Mouse (Mus musculus): ENCODE data around the gene Tmem135.
"Not testable (repeated sequence)": the region's sequence is repeated elsewhere in the genome, so short reads cannot be mapped to it uniquely, and the experiment has no call there.

DNA sequence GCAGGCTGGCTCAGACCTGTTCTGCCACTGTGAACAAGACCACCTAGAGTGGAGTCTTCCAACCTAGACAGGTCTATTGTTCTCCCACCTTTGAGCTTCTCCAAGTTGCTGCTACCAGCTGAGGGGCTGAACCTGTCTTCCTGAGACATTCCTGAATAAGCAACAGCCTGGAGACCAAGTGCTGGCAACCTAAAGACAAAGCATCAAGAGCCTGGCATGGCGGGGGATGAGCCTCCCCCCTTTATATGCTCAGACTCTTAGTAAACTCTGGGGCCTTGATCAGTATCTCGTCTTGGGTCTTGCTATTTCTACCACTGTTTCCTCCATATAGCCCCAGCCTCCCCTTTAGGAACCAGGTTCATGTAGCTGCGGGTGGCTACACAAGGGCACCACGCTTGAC is 81.3 kb downstream of the Tmem135 start:
- not testable (repeated sequence) for TF ChIP-seq CTCF (IDR thresholded peaks at IDR 0.05; ENCODE audit: extremely low read depth, insufficient read length, insufficient replicate concordance, low read depth, low read length); POLR2A (IDR thresholded peaks at IDR 0.05; ENCODE audit: low read depth, low read length)

All from small intestine, adult 2 months (tissue).